Mouse (Mus musculus) thymus, adult 2 months (tissue): Measurements from ENCODE around the gene Ube4a. TPM values are rescaled to one million over a fixed set of nuclear protein-coding genes. Genes with fewer than 3 reads are reported as not detected.

Experiments
- DNase-seq: peaks from one replicate; pipeline ENCODE4 v3.0.0; 2021
- H3K27ac ChIP-seq: fragments of 200-500 bp; 2 replicates; pipeline ENCODE4 v1.5.1; 2012; ENCODE audit warnings: low read length, control low read depth; ENCODE audit not compliant: control insufficient read depth, insufficient read depth
- H3K27me3 ChIP-seq: fragments of 200-500 bp; 2 replicates; pipeline ENCODE4 v1.6.1; 2012; ENCODE audit warnings: mild to moderate bottlenecking, low read length, moderate library complexity, mixed read lengths; ENCODE audit not compliant: control insufficient read depth, insufficient read depth
- H3K36me3 ChIP-seq: fragments of 200-500 bp; 2 replicates; pipeline ENCODE4 v1.6.1; 2012; ENCODE audit warnings: mild to moderate bottlenecking, low read length, moderate library complexity; ENCODE audit not compliant: control insufficient read depth, insufficient read depth
- H3K4me1 ChIP-seq: fragments of 200-500 bp; replicated peaks from 2 replicates; pipeline ENCODE4 v1.6.1; 2012; ENCODE audit warnings: low read length; ENCODE audit not compliant: control insufficient read depth, insufficient read depth
- H3K4me3 ChIP-seq: fragments of 200-500 bp; 2 replicates; pipeline ENCODE4 v1.5.1; 2012; ENCODE audit warnings: mild to moderate bottlenecking, low read length, control low read depth, moderate library complexity; ENCODE audit not compliant: control insufficient read depth, insufficient read depth
- CTCF ChIP-seq: fragments of 200-500 bp; IDR thresholded peaks from 2 replicates; pipeline ENCODE4 v1.5.1; 2012; ENCODE audit warnings: mild to moderate bottlenecking, control low read depth, low read length, moderate library complexity, borderline replicate concordance; ENCODE audit not compliant: control insufficient read depth, poor library complexity, insufficient read depth; ENCODE audit errors: extremely low read depth
- POLR2A ChIP-seq: fragments of 200-500 bp; IDR thresholded peaks from 2 replicates; pipeline ENCODE4 v1.6.1; 2012; ENCODE audit warnings: mild to moderate bottlenecking, low read length, control low read depth, moderate library complexity; ENCODE audit not compliant: control insufficient read depth, poor library complexity, insufficient read depth; ENCODE audit errors: extremely low read depth
- WGBS: fragments of 180-500 bp; shearing (Covaris S2); methylation state at CpG from one replicate; pipeline ENCODE4 v1.1.7; 2018; 5-methylcytosine and 5-hydroxymethylcytosine counted together
- polyA plus RNA-seq: library from polyadenylated mRNA; depleted of rRNA; stranded (reverse); fragments of >200 nt; gene quantifications from 2 replicates; pipeline ENCODE4 v1.2.3, GENCODE M21; 2012

Gene Ube4a
- polyA plus RNA-seq, 1 experiment, result 23.7 TPM

DNA sequence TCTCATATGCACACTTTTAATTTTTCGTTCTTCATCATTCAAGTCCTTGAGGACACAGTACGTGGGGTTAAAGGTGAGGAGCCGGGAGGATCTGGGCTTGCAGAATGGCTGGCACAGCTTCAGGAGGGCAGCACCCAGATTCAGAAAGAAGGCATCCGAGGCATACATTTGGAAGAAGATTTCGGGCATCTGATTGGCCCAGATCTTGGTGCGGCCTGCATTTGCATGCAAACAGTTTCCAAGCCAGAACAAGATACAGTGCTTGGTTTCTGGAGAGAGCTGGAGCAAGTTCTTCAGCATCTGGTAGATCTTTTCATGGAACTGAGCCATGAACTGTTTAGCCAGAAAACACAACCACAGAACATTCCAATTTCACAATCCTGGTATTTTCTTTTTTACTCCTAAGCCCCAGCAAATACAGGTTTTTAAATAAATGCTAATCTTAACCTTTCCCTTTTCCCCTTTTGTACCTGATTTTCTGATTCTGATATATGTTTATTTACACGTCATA lies 19.2 kb downstream of the Ube4a start:
- Histone ChIP-seq H3K27ac (no peak overlapping the region), H3K4me3 (no peak overlapping the region), H3K36me3 (peaks cover 70% of the 10 kb centered on the region), H3K27me3 (no peaks in the 10 kb centered on the region), H3K4me1 (no peaks in the 10 kb centered on the region)
- TF ChIP-seq CTCF, result no peak
- no peak for TF ChIP-seq POLR2A
- DNase-seq, result no peak
- 97% methylated on average over 7 of the region's 7 CpGs for WGBS

DNA sequence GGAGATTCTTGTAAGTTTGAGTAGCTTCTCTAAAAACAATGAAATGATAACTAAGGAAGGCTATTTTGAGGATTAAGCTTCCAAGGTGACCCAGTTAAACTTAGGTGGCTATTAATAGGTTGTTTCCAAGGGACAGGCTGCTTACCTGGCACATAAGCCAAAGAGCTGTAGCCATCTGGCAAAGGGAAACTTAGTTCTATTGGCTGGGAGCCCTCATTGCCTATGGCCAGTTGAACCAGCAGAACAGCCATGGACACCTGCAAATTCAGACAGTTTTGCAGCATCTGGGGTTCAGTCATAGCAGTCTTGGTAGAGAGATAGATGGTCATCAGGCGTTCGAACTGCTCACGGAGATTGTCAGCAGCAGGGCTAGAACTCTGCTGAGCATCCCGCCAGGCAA lies 23.0 kb downstream of the Ube4a start:
- 98% methylated on average over 4 of the region's 4 CpGs for WGBS
- Histone ChIP-seq H3K4me3 (no peak overlapping the region), H3K36me3 (peaks cover 55% of the 10 kb centered on the region), H3K27me3 (no peaks in the 10 kb centered on the region), H3K27ac (no peak overlapping the region), H3K4me1 (no peaks in the 10 kb centered on the region)
- TF ChIP-seq POLR2A (no peak), CTCF (no peak)
- DNase-seq, result no peak

DNA sequence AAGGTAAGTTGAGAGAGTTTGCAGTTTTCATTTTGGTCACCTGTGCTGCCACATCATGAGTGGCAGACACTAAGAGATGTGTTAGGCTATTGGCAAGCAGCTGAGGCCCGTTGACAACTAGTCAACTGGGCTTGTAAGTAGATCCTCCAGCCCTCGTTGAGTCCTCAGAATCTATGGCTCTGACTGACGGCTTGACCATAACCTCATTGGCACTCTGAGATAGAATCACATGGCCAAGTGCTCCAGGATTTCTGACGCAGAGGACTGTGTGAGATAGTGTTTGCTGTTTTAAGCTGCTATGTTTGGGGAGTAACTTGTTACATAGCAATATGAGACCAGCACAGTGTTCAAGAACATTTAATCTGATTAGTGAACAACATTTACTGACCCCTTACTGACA lies 23.6 kb downstream of the Ube4a start:
- peaks cover 54% of the 10 kb centered on the region for H3K36me3 ChIP-seq
- H3K4me1 ChIP-seq, result no peaks in the 10 kb centered on the region
- no peak for DNase-seq
- 95% methylated on average over 4 of the region's 4 CpGs for WGBS
- H3K4me3 ChIP-seq, result no peak overlapping the region
- no peak for TF ChIP-seq CTCF
- TF ChIP-seq POLR2A, result no peak
- no peaks in the 10 kb centered on the region for H3K27me3 ChIP-seq
- no peak overlapping the region for H3K27ac ChIP-seq

DNA sequence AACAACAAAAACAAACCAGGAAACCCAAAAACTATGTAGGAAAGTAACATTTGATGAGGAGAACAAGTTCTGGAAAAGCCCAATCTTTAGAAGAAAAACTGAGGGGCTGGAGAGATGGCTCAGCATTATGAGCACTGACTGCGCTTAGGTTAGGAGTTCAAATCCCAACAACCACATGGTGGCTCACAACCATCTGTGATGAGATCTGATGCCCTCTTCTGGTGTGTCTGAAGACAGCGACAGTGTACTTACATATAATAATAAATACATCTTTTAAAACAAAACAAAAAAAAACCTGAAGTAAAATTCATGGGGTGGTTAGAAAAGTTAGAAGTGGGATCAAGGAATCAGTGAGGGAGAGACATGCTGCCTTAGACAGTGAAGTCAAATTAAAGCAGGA lies 43.9 kb downstream of the Ube4a start:
- no peak overlapping the region for H3K4me3 ChIP-seq
- no peak overlapping the region for H3K27ac ChIP-seq

DNA sequence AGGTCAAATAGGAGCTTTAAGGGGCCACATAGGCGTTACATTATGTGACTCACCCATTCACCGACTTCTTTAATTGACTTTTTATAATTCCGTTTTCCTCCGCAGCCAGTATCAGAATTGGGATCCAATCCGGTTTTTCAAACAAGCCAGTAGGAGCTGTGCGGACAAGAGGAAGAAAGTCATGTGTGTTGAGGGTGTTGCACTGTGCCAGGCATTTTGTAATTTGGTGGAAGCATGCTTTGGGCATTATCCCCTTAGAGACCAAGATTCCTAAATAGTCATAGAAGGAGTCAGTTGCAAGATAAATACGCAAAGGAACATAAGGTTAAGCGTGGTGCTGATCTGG lies 44.3 kb downstream of the Ube4a start:
- no peak overlapping the region; the same call in 1 of the 2 replicates for H3K27ac ChIP-seq
- H3K36me3 ChIP-seq, result no peaks in the 10 kb centered on the region
- H3K27me3 ChIP-seq, result no peaks in the 10 kb centered on the region
- 2% methylated on average over 8 of the region's 8 CpGs for WGBS
- no peak for TF ChIP-seq POLR2A
- no peak for TF ChIP-seq CTCF
- DNase-seq, result no peak
- H3K4me1 ChIP-seq, result 0 out of 2 replicates have a peak, but pooled peaks cover 2% of the 10 kb centered on the region
- peak overlapping the region; percentile 8; the same call in 1 of the 2 replicates for H3K4me3 ChIP-seq

More for the DNA sequence above, 43.9 kb downstream of the Ube4a start:
- no peak for TF ChIP-seq POLR2A
- no peak for TF ChIP-seq CTCF
- 0 out of 2 replicates have a peak, but pooled peaks cover 2% of the 10 kb centered on the region for H3K4me1 ChIP-seq
- no peaks in the 10 kb centered on the region for H3K27me3 ChIP-seq
- DNase-seq, result no peak
- 83% methylated on average over 2 of the region's 2 CpGs for WGBS
- no peaks in the 10 kb centered on the region for H3K36me3 ChIP-seq

DNA sequence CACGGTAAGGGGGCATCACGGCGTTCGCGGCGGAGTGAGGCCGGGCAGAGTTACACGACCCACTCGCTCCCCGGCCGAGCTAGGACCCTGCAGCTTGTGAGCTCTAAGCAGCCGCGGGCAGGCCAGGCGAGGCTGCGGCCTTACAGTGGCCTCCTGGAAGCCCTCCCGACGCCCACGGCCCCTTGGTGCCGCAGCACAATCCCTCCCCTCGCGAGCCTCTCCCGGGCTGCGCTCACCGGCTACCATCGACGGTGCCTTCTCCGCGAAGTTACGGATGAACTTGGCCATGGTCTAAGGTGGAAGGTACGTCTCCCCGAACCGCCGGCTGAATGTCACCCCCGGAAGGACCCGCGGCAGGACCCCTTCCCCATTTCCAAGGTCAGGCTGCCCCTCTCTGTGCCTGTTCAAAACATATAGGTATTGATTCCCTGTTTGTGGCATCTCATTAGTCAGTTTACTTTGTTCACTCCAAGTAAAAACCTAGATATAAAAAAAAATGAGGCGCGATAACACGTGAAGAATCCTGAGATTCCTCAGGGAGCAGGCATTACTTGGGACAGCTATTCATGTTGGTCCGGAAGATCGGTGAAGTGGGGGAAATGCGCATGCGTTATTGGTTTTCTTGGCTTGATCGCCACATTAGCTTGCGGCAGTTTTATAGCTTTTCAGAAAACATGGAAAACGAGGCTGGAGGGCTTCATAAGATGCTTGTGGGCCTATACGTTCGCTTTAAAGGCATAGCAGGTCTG lies 44.9 kb downstream of the Ube4a start, which contains the start of gene Atp5l:
Gene Atp5l (minus strand): TSS at position 369 of the 749 bp plus-strand sequence.
- Histone ChIP-seq H3K36me3 (no peaks in the 10 kb centered on the region), H3K27me3 (no peaks in the 10 kb centered on the region), H3K4me3 (peak within 1 kb of the TSS; percentile 95), H3K4me1 (0 out of 2 replicates have a peak, but pooled peaks cover 2% of the 10 kb centered on the region), H3K27ac (peak within 1 kb of the TSS; percentile 14)
- TF ChIP-seq POLR2A (peak; percentile 69), CTCF (peak; percentile 45; the same call in 1 of the 2 replicates)
- peak; percentile 85 for DNase-seq
- WGBS, result under 1% methylated on average over 48 of the region's 48 CpGs
